Mouse (Mus musculus) activated CD4-positive, CD25-positive, alpha-beta regulatory T cell, adult 4 months (primary cell): ENCODE results near the gene Mast4. TPM values are rescaled to one million over a fixed set of nuclear protein-coding genes. Genes with fewer than 3 reads are reported as not detected.

Experiments used
- ATAC-seq: one replicate; pipeline ENCODE4 v1.8.0; 2017
- polyA plus RNA-seq, 2 experiments: library from polyadenylated mRNA; unstranded; fragments of 100-300 nt; shearing (Covaris generic); gene quantifications; one replicate each; pipeline ENCODE4 v1.2.1; 2017

Mast4 gene
- polyA plus RNA-seq, 2 experiments from 2014 or later, result 10.1 to 13.1 TPM

- ATAC-seq, result no peak
Measured at GRCm38 (mm10) chr13:103115116-103115515, 219.2 kb downstream of the Mast4 start.

- ATAC-seq, result no peak
Measured at GRCm38 (mm10) chr13:103114274-103114673, 220.0 kb downstream of the Mast4 start.

DNA sequence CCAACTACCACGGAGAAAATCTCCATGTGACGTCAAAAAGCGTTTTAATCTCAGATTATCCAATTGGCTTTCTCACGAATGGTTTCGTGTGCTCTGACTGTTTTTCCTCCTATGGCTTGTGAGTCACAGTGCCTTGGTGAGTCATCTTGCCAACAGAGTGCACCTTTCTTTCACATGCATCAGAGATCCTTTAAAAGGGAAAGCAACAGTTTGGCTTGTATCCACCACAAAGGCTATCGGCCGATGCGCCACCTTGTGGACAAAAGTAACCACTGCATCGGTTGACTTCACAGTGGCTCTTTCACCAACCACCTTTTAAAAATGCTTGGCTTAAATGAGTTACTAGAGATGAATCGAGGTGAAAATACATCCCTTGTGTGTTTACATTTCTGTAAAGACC lies 224.4 kb downstream of the Mast4 start:
- peak; percentile 71 for ATAC-seq

DNA sequence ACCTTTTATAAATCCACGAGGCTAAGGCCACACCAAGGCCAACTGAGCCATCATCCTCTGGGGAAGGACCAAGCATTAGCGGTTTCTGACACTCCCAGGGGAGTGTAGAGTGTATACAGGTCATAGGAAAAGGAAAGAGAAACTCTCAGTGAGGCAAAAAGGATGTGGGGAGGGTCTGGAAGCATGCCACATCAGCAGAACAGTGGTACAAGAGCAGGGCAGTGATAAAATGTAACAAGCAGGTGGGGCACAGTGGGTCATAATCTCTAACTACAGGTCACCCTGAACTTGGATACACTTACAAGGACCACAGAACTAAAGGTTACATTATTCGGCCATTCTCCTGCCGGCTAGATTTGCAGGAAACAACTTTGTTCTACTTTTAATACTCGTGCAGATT lies 226.9 kb downstream of the Mast4 start:
- no peak for ATAC-seq

GRCm38 (mm10) chr13:103102598-103102997 lies 231.7 kb downstream of the Mast4 start:
- ATAC-seq, result no peak

- ATAC-seq, result no peak
Measured at GRCm38 (mm10) chr13:103096346-103097150, 237.7 kb downstream of the Mast4 start.

DNA sequence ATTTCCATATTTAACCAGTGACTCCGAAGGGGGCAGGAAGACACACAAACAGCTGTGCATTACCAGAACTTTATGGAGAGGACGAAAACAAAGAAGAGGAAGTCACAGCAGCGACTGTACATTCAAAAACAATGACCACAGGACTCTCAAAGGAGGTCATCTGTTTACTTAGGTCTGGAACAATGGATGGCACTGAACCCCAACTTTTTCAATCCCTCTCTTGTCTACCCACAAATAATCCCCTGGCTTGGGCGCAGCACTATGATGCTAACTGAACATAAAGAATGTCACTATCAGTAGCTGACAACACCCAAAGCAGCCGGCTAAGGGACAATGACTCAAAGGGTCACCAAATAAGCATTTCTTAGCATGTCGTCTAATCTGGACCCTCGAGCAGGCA lies 238.8 kb downstream of the Mast4 start:
- no peak for ATAC-seq

GRCm38 (mm10) chr13:103094595-103094994 lies 239.7 kb downstream of the Mast4 start:
- no peak for ATAC-seq

GRCm38 (mm10) chr13:103093713-103094112 lies 240.6 kb downstream of the Mast4 start:
- ATAC-seq, result no peak

- no peak for ATAC-seq
Measured at GRCm38 (mm10) chr13:103085540-103086121, 248.7 kb downstream of the Mast4 start.

DNA sequence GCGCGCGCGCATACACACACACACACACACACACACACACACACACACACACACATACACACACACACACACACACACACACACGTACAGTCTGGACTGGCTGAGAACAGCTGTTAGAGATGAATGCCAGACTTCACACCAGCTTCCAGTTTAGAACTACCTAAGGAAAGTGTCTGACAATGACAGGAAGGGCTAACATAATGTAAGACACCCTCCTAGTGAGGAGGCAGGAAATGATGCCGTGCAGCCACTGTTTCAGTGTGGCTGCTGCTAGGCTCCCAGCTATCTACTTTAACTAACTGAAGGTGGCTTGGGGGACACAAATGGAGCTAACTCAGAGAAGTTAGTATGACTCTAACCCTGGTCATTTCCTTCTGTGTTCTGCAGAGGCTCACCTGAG lies 251.4 kb downstream of the Mast4 start:
- no peak for ATAC-seq

DNA sequence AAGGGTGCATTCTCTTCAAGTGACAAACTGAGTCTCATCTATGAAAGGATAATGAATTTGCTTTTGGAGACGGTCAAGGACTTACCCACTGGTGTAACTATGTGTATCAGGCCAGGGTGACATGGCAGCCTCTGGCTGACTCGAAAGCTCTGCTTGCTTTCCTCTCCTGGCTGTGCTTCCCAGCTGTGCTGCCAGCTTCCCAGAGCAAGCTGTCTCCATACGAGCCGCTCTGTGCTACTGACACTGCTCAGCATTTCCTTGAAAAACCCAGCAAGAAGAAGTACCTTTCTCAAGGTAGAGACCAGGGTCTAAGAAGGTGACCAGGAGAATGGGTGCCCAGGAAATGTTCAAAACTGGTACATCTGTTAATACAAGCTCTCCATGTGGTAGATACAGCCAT lies 254.5 kb downstream of the Mast4 start:
- no peak for ATAC-seq

DNA sequence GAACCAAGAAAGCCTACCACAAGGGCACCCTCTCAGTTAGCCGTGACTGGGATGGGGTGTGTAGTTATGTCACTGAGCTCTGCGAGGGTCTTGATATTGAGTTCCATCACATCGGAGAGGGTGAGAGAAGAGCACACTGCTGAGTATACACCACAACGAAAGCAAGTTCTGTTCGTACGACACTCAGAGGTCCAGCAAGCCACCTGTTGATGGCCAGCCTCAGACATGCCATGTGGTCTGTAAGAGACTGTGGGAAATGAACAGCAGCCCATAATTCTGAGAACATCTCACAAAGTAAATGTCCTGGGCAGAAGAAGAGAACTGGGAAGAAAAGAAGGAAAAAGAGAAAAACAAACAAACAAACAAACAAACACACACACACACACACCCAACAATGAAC lies 255.5 kb downstream of the Mast4 start:
- no peak for ATAC-seq

DNA sequence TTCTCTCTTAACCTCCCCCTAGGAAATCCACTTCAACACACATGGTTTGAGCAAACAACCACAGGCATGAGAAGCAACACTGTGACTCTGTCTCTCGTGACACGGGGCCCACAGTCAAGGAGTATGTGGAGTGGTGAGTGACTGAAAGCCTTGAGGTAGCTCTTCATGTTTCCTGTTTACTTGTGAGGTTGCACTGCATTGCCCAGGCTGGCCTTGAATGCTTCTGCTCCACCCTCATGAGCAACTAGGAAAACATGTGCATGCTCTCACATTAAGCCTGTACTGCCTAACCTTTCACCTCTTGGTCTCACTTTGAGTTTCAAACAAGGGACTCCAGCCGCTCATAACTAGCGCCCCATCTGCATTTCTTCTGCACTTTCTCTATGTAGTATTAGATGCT lies 260.8 kb downstream of the Mast4 start:
- no peak for ATAC-seq

DNA sequence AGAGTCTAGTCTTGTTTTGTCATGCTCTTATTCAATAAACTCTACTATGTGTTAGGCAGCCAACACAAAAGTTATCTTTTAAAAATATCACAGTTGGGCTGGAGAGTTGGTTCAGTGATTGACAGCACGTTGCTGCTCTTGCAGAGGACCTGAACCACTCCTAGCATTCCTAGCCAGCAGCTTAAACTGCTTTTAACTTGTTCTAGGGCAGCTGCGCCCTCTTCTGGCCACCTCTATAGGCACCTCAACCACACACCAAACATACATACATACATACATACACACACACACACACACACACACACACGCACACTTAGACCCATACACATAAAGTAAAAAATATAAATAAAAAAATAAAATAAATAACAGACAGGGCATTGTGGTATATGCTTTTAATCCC lies 262.5 kb downstream of the Mast4 start:
- ATAC-seq, result no peak

DNA sequence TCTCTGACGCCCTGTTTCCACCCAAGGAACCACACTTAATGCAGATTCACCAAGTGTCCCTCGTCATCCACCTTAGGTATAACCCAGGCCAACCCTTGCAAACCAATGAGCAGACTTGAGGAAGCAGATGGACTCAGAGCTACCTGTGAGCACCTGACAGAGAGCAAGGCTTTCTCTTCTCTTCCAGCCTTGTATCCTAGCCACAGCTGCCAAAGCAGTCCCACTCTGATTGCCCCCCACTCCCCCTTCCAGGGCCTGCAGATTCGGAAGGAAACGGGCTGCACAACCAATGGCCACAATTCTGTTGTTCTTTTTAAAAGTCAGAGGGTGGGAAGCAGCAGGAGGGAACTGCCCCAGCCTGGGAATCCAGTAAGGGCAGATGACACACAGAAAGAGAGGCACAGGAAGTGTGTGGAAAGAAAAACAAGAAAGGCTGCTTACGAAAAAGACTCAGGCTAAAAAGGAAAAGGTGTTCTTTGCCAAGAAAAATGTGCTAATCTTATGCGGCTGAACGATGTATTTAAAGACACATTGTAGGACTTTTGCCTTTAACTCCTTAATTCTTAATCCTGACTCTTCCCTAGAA lies 266.6 kb downstream of the Mast4 start:
- ATAC-seq, result no peak

GRCm38 (mm10) chr13:103065437-103065836 lies 268.9 kb downstream of the Mast4 start:
- ATAC-seq, result no peak

DNA sequence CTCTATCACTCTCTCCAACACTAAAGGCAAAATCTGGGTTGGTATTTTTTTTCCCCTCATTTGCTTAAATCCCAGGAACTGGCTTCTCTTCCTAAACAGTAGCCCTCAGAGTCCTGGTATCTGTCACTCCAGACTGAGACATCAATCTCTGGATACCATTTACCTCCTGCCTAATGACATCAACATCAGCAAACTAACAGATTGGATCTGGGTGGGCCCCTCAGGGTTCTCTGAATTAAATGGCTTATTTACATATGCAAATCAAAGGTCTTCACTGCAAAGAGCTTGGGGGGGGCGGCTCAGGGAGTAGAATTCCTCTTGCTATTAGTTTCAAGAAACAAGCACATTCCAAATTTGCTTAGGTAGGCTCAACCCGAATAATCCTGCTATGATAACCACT lies 272.6 kb downstream of the Mast4 start:
- ATAC-seq, result no peak

DNA sequence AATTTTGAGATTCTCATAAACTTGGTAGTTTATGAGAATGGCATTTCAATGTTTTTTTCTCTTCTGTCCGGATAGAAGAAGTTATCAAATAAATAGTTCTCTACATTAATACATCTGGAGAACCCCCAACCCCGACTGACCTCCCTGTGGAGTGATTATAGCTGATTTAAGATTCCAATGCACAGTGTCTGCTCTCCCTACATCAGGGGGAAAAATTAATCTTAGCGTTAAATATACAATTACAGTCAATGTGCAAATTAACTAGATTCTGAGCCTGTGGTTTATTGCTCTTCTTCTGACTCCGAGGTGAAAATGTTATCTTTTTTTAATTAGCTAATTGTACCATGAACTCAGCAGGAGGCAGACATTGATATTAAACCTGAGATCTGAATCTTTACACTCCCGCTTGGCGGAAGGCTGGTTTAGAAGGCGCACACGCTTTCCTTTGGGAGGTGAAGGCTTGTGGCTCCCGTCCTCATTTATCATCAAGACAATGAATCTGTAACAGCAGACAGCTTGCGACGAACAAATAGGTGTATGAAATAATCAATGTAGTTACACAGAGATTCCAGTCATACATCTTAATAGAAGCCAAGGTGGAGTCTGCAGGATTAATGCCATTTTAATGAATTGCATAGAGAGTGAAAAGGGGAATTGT lies 274.2 kb downstream of the Mast4 start:
- no peak for ATAC-seq

DNA sequence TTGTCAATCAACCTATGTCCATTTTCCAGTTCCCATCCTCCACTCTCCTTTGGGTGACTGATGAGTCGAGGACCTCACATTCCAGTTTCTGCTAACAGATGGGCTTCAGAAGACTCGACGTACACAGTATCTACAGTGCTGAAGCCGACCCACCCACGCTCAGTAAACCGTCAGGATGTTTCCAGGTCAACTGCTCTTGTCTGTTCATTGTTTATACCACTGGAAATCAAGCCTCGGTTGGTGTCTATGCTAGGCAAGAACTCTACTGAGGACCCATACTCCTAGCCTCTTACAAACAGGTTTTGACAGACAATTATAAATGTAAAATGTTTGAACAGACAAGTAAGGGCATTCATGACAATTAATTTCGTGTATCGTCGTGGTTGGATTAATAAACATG lies 277.8 kb downstream of the Mast4 start:
- no peak for ATAC-seq

- ATAC-seq, result no peak
Measured at GRCm38 (mm10) chr13:103052661-103053060, 281.6 kb downstream of the Mast4 start.

DNA sequence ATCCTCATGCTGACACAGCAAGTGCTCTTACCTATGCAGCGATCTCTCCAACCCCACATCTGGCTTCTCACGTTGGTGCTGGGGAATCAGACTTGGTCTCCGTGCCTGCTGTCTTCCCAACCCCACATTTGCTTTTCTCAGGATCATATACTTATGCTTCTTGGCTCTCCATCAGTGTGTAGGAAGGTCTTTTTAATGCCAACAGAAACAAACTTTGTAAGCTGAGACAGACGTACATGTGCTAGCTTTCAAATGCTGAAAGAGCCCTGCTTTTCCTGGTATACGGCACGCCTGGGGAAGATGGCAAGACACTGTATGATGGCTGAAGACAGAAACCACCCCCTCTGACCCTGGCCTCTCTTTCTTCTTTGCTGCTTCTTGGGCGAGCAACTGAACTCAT lies 285.3 kb downstream of the Mast4 start:
- no peak for ATAC-seq

GRCm38 (mm10) chr13:103043692-103044091 lies 290.6 kb downstream of the Mast4 start:
- ATAC-seq, result no peak

- no peak for ATAC-seq
Measured at GRCm38 (mm10) chr13:103043011-103043410, 291.3 kb downstream of the Mast4 start.
